Mouse (Mus musculus): ENCODE results near the gene Rnf114. TPM values are rescaled to one million over a fixed set of nuclear protein-coding genes. Genes with fewer than 3 reads are reported as not detected.
A peak's percentile ranks its signal among the peaks of the same experiment; 100 is the strongest.

The Rnf114 gene
- total and polyA plus RNA-seq, 2 experiments from 2014 or later = 63.6 to 102 TPM

- Histone ChIP-seq H3K27ac (ENCODE audit: low read depth) (no peak overlapping the region), H3K9ac (replicated peaks; ENCODE audit: low read depth, low read length) (peak overlapping the region; percentile 49; the same call in 1 of the 2 replicates), H3K27me3 (ENCODE audit: control insufficient read depth, insufficient read depth, low read length) (peaks cover 23% of the 10 kb centered on the region), H3K4me2 (ENCODE audit: low read depth, low read length) (peak overlapping the region; percentile 57), H3K36me3 (replicated peaks; ENCODE audit: control insufficient read depth, insufficient read depth, low read length) (0 out of 2 replicates have a peak, but pooled peaks cover 4% of the 10 kb centered on the region), H3K9me3 (replicated peaks; ENCODE audit: control insufficient read depth, low read length) (no peaks in the 10 kb centered on the region), H3K4me3 (ENCODE audit: low read depth, low read length) (peak overlapping the region; percentile 42), H3K4me1 (ENCODE audit: control insufficient read depth, insufficient read depth) (peaks cover 17% of the 10 kb centered on the region)
- ATAC-seq (ENCODE audit: insufficient read depth, low read depth) (no peak), DNase-seq (ENCODE audit: low spot score) (no peak)
- no peak for TF ChIP-seq EP300 (IDR thresholded peaks at IDR 0.05; ENCODE audit: low read depth)
- TF ChIP-seq CTCF (IDR thresholded peaks at IDR 0.05; ENCODE audit: low read depth) = no peak
- 56% methylated on average over 14 of the region's 14 CpGs for WGBS
Measured at GRCm38 (mm10) chr2:167539536-167540476, 47.4 kb downstream of the Rnf114 start.

- no peak for DNase-seq (ENCODE audit: low spot score)
- WGBS = 61% methylated on average over 12 of the region's 12 CpGs
- Histone ChIP-seq H3K4me3 (ENCODE audit: low read depth, low read length) (peak overlapping the region; percentile 42), H3K36me3 (replicated peaks; ENCODE audit: control insufficient read depth, insufficient read depth, low read length) (0 out of 2 replicates have a peak, but pooled peaks cover 4% of the 10 kb centered on the region), H3K4me1 (ENCODE audit: control insufficient read depth, insufficient read depth) (peaks cover 17% of the 10 kb centered on the region), H3K27me3 (ENCODE audit: control insufficient read depth, insufficient read depth, low read length) (peaks cover 23% of the 10 kb centered on the region), H3K27ac (ENCODE audit: low read depth) (peak overlapping the region; percentile 55), H3K4me2 (ENCODE audit: low read depth, low read length) (peak overlapping the region; percentile 57), H3K9me3 (replicated peaks; ENCODE audit: control insufficient read depth, low read length) (no peaks in the 10 kb centered on the region), H3K9ac (replicated peaks; ENCODE audit: low read depth, low read length) (peak overlapping the region; percentile 49; the same call in 1 of the 2 replicates)
- no peak for ATAC-seq (ENCODE audit: insufficient read depth, low read depth)
- no peak for TF ChIP-seq CTCF (IDR thresholded peaks at IDR 0.05; ENCODE audit: low read depth)
- no peak for TF ChIP-seq EP300 (IDR thresholded peaks at IDR 0.05; ENCODE audit: low read depth)
Measured at GRCm38 (mm10) chr2:167540477-167541110, 48.1 kb downstream of the Rnf114 start.

GRCm38 (mm10) chr2:167541324-167541723, 48.9 kb downstream of the Rnf114 start:
- no peaks in the 10 kb centered on the region for H3K9me3 ChIP-seq (replicated peaks; ENCODE audit: control insufficient read depth, low read length)
- peak overlapping the region; percentile 42; the same call in 1 of the 2 replicates for H3K4me3 ChIP-seq (ENCODE audit: low read depth, low read length)
- H3K27ac ChIP-seq (ENCODE audit: low read depth) = peak overlapping the region; percentile 55
- TF ChIP-seq CTCF (IDR thresholded peaks at IDR 0.05; ENCODE audit: low read depth) = no peak
- WGBS = 54% methylated on average over 6 of the region's 6 CpGs
- H3K4me2 ChIP-seq (ENCODE audit: low read depth, low read length) = peak overlapping the region; percentile 57
- H3K9ac ChIP-seq (replicated peaks; ENCODE audit: low read depth, low read length) = 0 out of 2 replicates have a peak overlapping the region, but pooled peaks have one; percentile 23
- H3K27me3 ChIP-seq (ENCODE audit: control insufficient read depth, insufficient read depth, low read length) = peaks cover 18% of the 10 kb centered on the region
- H3K4me1 ChIP-seq (ENCODE audit: control insufficient read depth, insufficient read depth) = peaks cover 17% of the 10 kb centered on the region
- 0 out of 2 replicates have a peak, but pooled peaks cover 4% of the 10 kb centered on the region for H3K36me3 ChIP-seq (replicated peaks; ENCODE audit: control insufficient read depth, insufficient read depth, low read length)
- ATAC-seq (ENCODE audit: insufficient read depth, low read depth) (no peak), DNase-seq (ENCODE audit: low spot score) (no peak)

GRCm38 (mm10) chr2:167541761-167542160, 49.3 kb downstream of the Rnf114 start:
- H3K9me3 ChIP-seq (replicated peaks; ENCODE audit: control insufficient read depth, low read length) = no peaks in the 10 kb centered on the region
- H3K36me3 ChIP-seq (replicated peaks; ENCODE audit: control insufficient read depth, insufficient read depth, low read length) = 0 out of 2 replicates have a peak, but pooled peaks cover 4% of the 10 kb centered on the region
- 85% methylated on average over 12 of the region's 12 CpGs for WGBS
- 0 out of 2 replicates have a peak overlapping the region, but pooled peaks have one; percentile 42 for H3K4me3 ChIP-seq (ENCODE audit: low read depth, low read length)
- H3K4me2 ChIP-seq (ENCODE audit: low read depth, low read length) = peak overlapping the region; percentile 57
- peaks cover 17% of the 10 kb centered on the region for H3K4me1 ChIP-seq (ENCODE audit: control insufficient read depth, insufficient read depth)
- TF ChIP-seq EP300 (IDR thresholded peaks at IDR 0.05; ENCODE audit: low read depth) (no peak), CTCF (IDR thresholded peaks at IDR 0.05; ENCODE audit: low read depth) (no peak)
- peaks cover 13% of the 10 kb centered on the region for H3K27me3 ChIP-seq (ENCODE audit: control insufficient read depth, insufficient read depth, low read length)
- ATAC-seq (ENCODE audit: insufficient read depth, low read depth) = no peak
- H3K27ac ChIP-seq (ENCODE audit: low read depth) = no peak overlapping the region
- DNase-seq (ENCODE audit: low spot score) = no peak
- no peak overlapping the region for H3K9ac ChIP-seq (replicated peaks; ENCODE audit: low read depth, low read length)

- WGBS = 85% methylated on average over 4 of the region's 4 CpGs
- H3K4me2 ChIP-seq (ENCODE audit: low read depth, low read length) = no peak overlapping the region
- H3K9me3 ChIP-seq (replicated peaks; ENCODE audit: control insufficient read depth, low read length) = no peaks in the 10 kb centered on the region
- no peak for ATAC-seq (ENCODE audit: insufficient read depth, low read depth)
- no peak overlapping the region for H3K9ac ChIP-seq (replicated peaks; ENCODE audit: low read depth, low read length)
- TF ChIP-seq CTCF (IDR thresholded peaks at IDR 0.05; ENCODE audit: low read depth) = no peak
- TF ChIP-seq EP300 (IDR thresholded peaks at IDR 0.05; ENCODE audit: low read depth) = no peak
- H3K36me3 ChIP-seq (replicated peaks; ENCODE audit: control insufficient read depth, insufficient read depth, low read length) = 0 out of 2 replicates have a peak, but pooled peaks cover 4% of the 10 kb centered on the region
- DNase-seq (ENCODE audit: low spot score) = no peak
- H3K4me1 ChIP-seq (ENCODE audit: control insufficient read depth, insufficient read depth) = peaks cover 15% of the 10 kb centered on the region
- H3K27ac ChIP-seq (ENCODE audit: low read depth) = peak overlapping the region; percentile 86; the same call in 1 of the 2 replicates
- H3K27me3 ChIP-seq (ENCODE audit: control insufficient read depth, insufficient read depth, low read length) = peaks cover 8% of the 10 kb centered on the region; the same call in 1 of the 2 replicates
- H3K4me3 ChIP-seq (ENCODE audit: low read depth, low read length) = no peak overlapping the region
Measured at GRCm38 (mm10) chr2:167542361-167542760, 49.9 kb downstream of the Rnf114 start.
